8 mouse cellular contexts compared by ENCODE assay signal in genomic region chr4:154011646-154012089, GRCm38 (mm10). TPM values are rescaled to one million over a fixed set of nuclear protein-coding genes. Genes with fewer than 3 reads are reported as not detected.
DNase-seq lines count a peak whose midpoint lies in the region; TF ChIP-seq lines count a peak whose summit lies in the region.

TSS of gene Lrrc47 (plus strand) at chr4:154011731.

- H3K4me1 ChIP-seq in cortical plate, adult 2 months (ENCODE audit: control insufficient read depth, insufficient read depth, low read length) = peaks cover 9% of the 10 kb centered on the region

- intact Hi-C loops in left cerebral cortex, postnatal 25 days (cut with DNase I) = loop anchor here (2.0 to 5.0 kb wide), 2 partner anchors 37 to 146 kb away; partner anchors contain the start of genes Cep104 and Dffb

- peak; percentile 73 to 77 for DNase-seq in adrenal gland, adult 18-20 months (ENCODE audit: low spot score in 2 of 2)
- peak; percentile 75 for DNase-seq in gastrocnemius, postnatal 10 days
- peak; percentile 53 for DNase-seq in hindlimb bud, embryonic 11.5 days (ENCODE audit: extremely low spot score, low read depth, low spot score)
- DNase-seq in left cerebral cortex, postnatal 25 days (ENCODE audit: low spot score in 2 of 2) = peak; percentile 87 to 90
- DNase-seq in mesoderm, embryonic 11.5 days (ENCODE audit: low read depth, low spot score) = peak; percentile 89
- DNase-seq in right cerebral cortex, postnatal 25 days = peak; percentile 86
- DNase-seq in urinary bladder, postnatal 36 days (ENCODE audit: low spot score in 2 of 2) = peak; percentile 67 to 82

- peak within 1 kb of the TSS; percentile 90 for H3K4me3 ChIP-seq in cortical plate, adult 2 months (ENCODE audit: insufficient read depth, low read length)

- peak within 1 kb of the TSS; percentile 72 for H3K27ac ChIP-seq in cortical plate, adult 2 months (ENCODE audit: insufficient read depth, low read length)

- TF ChIP-seq POLR2A in cortical plate, adult 2 months (IDR thresholded peaks at IDR 0.05; ENCODE audit: extremely low read depth, insufficient read depth, low read length) = peak; percentile 55; the same call in 1 of the 2 replicates

- no peak for TF ChIP-seq CTCF in cortical plate, adult 2 months (IDR thresholded peaks at IDR 0.05; ENCODE audit: extremely low read depth, insufficient read depth, low read length)

RNA-seq across cellular contexts. Expression of gene Lrrc47, which starts in this region (rescaled TPM):
- 10 to 100 TPM; 54.8 to 55.4 TPM for total RNA-seq in adrenal gland, adult 18-20 months (2021)
- polyA plus RNA-seq in cortical plate, adult 2 months (2012; rRNA removed) = 49.4 and 50.3 TPM in 2 replicates
- total RNA-seq in gastrocnemius, postnatal 10 days (2021) = 10 to 100 TPM; 28.7 to 34.6 TPM
- total RNA-seq in left cerebral cortex, postnatal 25 days (2021) = 10 to 100 TPM; 53.6 to 63.3 TPM

Comparison
In these comparisons a context has a peak if more than half of its experiments do, and no peak if none do; other contexts are left out.
1. Peak in every context shown above with its lines: DNase-seq, H3K4me3 ChIP-seq and H3K27ac ChIP-seq.